Mouse (Mus musculus) stomach, embryonic 16.5 days (tissue): ENCODE results near the gene Disc1. TPM values are rescaled to one million over a fixed set of nuclear protein-coding genes. Genes with fewer than 3 reads are reported as not detected.

Experiments used
- ATAC-seq: fragments of 200-750 bp; cut with Nextera tagmentation; 2 replicates; pipeline ENCODE4 v1.8.0; 2017; ENCODE audit warnings: moderate number of reproducible peaks, moderate TSS enrichment; ENCODE audit not compliant: insufficient read depth, low FRiP score
- H3K27ac ChIP-seq: fragments of 300-500 bp; sonication (generic); 2 replicates; pipeline ENCODE4 v1.5.1; 2014; ENCODE audit warnings: low read length
- H3K27me3 ChIP-seq: fragments of 300-500 bp; sonication (generic); 2 replicates; pipeline ENCODE4 v1.6.1; 2014; ENCODE audit warnings: low read length, control low read depth, mixed read lengths; ENCODE audit not compliant: control insufficient read depth, insufficient read depth
- H3K36me3 ChIP-seq: fragments of 300-500 bp; sonication (generic); 2 replicates; pipeline ENCODE4 v1.6.1; 2014; ENCODE audit warnings: low read length; ENCODE audit not compliant: control insufficient read depth, insufficient read depth
- H3K4me1 ChIP-seq: fragments of 300-500 bp; sonication (generic); 2 replicates; pipeline ENCODE4 v1.6.1; 2014; ENCODE audit warnings: low read length, control low read depth, mixed read lengths; ENCODE audit not compliant: control insufficient read depth, insufficient read depth
- H3K4me2 ChIP-seq: fragments of 300-500 bp; sonication (generic); 2 replicates; pipeline ENCODE4 v1.6.1; 2014; ENCODE audit warnings: low read depth, low read length, mixed read lengths
- H3K4me3 ChIP-seq: fragments of 300-500 bp; sonication (generic); replicated peaks from 2 replicates; pipeline ENCODE4 v1.5.1; 2014; ENCODE audit warnings: mild to moderate bottlenecking, low read length
- H3K9ac ChIP-seq: fragments of 300-500 bp; sonication (generic); 2 replicates; pipeline ENCODE4 v1.6.1; 2014; ENCODE audit warnings: low read length
- H3K9me3 ChIP-seq: fragments of 300-500 bp; sonication (generic); replicated peaks from 2 replicates; pipeline ENCODE4 v1.6.1; 2016; ENCODE audit warnings: low read length, control low read depth; ENCODE audit not compliant: control insufficient read depth
- WGBS: fragments of 180-500 bp; shearing (Covaris S2); extraction: QIAGEN DNeasy Blood & Tissue Kit; methylation state at CpG from one replicate; pipeline ENCODE4 v1.1.7; 2014; 5-methylcytosine and 5-hydroxymethylcytosine counted together
- polyA plus RNA-seq: library from polyadenylated mRNA; unstranded; fragments of >200 nt; fragmentation: Nextera tagmentation; extraction: Ambion mirVana; gene quantifications from 2 replicates; pipeline ENCODE4 v1.2.1, GENCODE M21; 2015

Gene Disc1
- polyA plus RNA-seq, 1 experiment from 2014 or later, result 1.5 TPM

DNA sequence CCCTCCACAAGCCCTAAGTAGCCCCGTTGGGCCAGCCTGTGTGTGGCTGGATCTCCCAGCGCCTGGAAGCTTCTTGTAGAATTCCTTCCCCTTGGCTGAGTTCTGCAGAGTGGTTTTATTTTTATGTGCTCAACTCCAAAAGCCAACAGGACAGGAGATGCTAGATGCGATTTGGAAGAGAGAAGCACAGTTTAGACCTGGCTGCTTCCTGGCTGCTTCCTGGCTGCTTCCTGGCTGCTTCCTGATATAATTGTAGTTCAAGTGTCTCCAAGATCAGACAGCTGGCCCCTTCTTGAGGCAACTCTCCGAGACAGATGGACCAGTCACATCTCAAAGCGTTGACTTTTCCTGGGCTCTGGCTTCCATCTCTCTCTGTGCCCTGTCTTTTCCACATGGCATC lies 139.7 kb downstream of the Disc1 start:
- no peaks in the 10 kb centered on the region for H3K4me1 ChIP-seq
- no peak overlapping the region for H3K4me2 ChIP-seq
- no peaks in the 10 kb centered on the region for H3K27me3 ChIP-seq
- H3K4me3 ChIP-seq, result no peak overlapping the region
- H3K9ac ChIP-seq, result no peak overlapping the region
- no peaks in the 10 kb centered on the region for H3K9me3 ChIP-seq
- no peaks in the 10 kb centered on the region for H3K36me3 ChIP-seq
- no peak overlapping the region for H3K27ac ChIP-seq
- WGBS, result 78% methylated on average over 5 of the region's 5 CpGs
- ATAC-seq, result no peak

DNA sequence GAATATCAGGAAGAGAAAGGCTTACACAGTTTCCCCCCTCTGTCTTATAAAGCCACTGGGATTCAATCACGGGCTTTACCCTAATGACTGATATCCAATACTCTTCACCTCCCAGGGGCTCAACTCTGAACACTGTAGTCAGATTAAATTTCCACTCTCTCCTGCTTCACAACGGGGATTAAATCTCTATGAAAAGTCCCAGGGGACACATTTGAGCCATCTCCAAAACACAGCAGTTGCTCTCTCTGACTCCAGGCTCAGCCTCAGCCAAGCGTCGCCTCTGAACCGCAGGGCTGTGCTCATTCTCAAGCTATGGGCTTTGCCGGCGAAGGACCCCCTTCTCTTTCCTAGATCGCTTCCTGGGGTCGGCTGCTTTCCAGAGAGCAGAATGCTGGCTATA lies 141.1 kb downstream of the Disc1 start:
- 72% methylated on average over 9 of the region's 9 CpGs for WGBS
- H3K9ac ChIP-seq, result no peak overlapping the region
- H3K27ac ChIP-seq, result no peak overlapping the region
- no peak for ATAC-seq
- H3K4me1 ChIP-seq, result no peaks in the 10 kb centered on the region
- H3K36me3 ChIP-seq, result no peaks in the 10 kb centered on the region
- no peaks in the 10 kb centered on the region for H3K27me3 ChIP-seq
- H3K4me2 ChIP-seq, result no peak overlapping the region
- H3K4me3 ChIP-seq, result no peak overlapping the region
- H3K9me3 ChIP-seq, result no peaks in the 10 kb centered on the region

DNA sequence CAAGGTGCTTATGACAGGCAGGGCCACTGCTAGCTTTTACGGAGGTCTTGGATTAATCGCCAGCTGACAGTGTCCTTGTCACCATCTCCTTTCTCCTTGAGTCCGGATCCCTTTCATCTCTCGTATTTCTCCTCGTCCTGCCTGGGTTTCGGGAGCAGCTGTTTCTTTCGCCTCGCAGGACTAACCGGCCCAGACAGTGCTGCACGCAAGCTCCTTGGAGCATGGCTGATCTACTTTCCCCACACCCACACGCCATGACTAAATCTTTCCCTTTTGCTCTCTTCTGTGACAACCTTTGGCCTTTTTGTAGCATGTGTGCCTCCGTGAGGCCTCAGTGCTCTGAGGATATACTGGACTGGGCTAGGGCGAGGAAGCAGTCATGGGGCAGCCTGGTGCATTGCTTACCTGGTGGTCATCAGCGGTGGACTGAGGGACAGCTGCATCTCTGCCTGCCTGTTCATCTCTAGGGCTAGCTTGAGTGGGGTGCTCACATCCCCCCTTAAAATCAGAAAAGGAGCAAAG lies 142.6 kb downstream of the Disc1 start:
- no peak overlapping the region for H3K4me3 ChIP-seq
- WGBS, result 86% methylated on average over 14 of the region's 14 CpGs
- H3K4me2 ChIP-seq, result no peak overlapping the region
- H3K27ac ChIP-seq, result no peak overlapping the region
- no peaks in the 10 kb centered on the region for H3K9me3 ChIP-seq
- H3K36me3 ChIP-seq, result no peaks in the 10 kb centered on the region
- no peak for ATAC-seq
- H3K27me3 ChIP-seq, result no peaks in the 10 kb centered on the region
- H3K9ac ChIP-seq, result no peak overlapping the region
- H3K4me1 ChIP-seq, result no peaks in the 10 kb centered on the region

DNA sequence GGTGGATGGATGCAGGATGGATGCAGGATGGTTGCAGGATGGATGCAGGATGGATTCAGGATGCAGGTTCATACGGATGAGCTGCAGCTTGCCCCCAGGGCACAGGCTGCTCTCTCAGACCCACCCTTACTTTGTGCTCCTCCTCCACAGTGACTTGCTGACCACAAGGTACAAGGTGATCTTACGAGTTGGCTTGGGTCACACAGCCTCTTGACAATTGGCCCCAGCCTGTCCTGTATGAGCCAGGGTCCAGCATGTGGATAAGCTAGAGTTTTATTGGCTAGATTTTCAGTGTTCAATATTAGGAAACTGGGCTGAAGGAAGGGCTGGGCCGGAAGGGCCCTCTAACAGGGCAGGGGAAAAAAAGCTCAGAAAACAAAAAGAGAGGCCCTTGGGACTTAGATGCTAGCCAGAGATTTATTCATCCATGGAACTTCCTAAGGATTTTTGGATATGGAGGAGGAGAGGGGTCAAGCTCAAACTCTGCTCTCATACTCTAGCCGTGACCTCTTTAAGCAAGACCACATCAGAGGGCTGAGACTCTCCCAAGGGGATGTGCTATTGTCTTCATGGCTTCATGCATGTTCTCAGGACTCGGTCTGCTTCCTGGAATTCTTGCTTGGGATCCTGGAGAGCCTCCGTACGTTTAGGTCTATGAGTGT lies 143.5 kb downstream of the Disc1 start:
- no peak overlapping the region for H3K4me2 ChIP-seq
- ATAC-seq, result no peak; the same call in 1 of the 2 replicates
- H3K4me3 ChIP-seq, result no peak overlapping the region
- H3K9me3 ChIP-seq, result no peaks in the 10 kb centered on the region
- no peaks in the 10 kb centered on the region for H3K4me1 ChIP-seq
- H3K27ac ChIP-seq, result no peak overlapping the region
- H3K36me3 ChIP-seq, result no peaks in the 10 kb centered on the region
- 78% methylated on average over 7 of the region's 7 CpGs for WGBS
- H3K27me3 ChIP-seq, result no peaks in the 10 kb centered on the region
- no peak overlapping the region for H3K9ac ChIP-seq

DNA sequence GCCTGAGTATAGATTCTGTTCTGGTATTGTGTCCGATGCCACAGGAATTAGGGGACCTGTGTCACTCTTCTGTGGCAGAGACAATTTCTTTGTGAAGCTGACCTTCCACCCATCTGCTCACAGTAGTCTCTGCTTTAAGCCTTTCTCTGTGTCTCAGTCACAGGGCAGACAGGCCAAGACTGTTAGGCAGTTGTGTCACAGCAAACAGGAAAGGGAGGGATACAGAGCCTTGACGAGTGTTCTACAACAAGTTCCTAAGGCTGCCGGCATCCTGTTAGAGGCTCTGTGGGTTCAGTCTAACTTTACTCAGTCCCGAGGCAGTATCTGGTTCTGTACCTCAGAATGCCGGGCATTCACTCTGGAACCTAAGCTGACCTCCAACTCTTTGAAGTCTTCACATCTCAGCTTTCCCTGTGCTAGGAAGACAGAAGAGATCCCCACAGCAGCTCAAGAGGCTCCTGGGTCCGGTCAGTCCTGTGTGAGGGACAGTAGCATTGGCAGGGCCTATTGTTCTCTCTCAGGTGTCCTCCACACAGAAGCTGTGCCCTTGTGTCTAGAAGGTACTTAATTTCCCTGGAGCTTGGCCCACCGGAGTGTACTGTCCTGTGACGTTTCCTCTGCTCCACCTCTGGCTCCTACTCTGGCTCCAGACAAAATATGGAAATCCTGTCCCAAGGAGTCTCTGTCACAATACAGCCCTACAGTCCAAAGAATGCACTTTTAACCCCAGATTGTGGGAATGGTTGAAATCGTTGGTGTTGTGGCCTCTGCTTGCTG lies 144.6 kb downstream of the Disc1 start:
- Histone ChIP-seq H3K4me3 (no peak overlapping the region), H3K9me3 (no peaks in the 10 kb centered on the region), H3K36me3 (no peaks in the 10 kb centered on the region), H3K27ac (peak overlapping the region; percentile 43; the same call in 1 of the 2 replicates), H3K27me3 (no peaks in the 10 kb centered on the region), H3K4me1 (no peaks in the 10 kb centered on the region), H3K9ac (no peak overlapping the region), H3K4me2 (no peak overlapping the region)
- 70% methylated on average over 9 of the region's 9 CpGs for WGBS
- no peak for ATAC-seq

DNA sequence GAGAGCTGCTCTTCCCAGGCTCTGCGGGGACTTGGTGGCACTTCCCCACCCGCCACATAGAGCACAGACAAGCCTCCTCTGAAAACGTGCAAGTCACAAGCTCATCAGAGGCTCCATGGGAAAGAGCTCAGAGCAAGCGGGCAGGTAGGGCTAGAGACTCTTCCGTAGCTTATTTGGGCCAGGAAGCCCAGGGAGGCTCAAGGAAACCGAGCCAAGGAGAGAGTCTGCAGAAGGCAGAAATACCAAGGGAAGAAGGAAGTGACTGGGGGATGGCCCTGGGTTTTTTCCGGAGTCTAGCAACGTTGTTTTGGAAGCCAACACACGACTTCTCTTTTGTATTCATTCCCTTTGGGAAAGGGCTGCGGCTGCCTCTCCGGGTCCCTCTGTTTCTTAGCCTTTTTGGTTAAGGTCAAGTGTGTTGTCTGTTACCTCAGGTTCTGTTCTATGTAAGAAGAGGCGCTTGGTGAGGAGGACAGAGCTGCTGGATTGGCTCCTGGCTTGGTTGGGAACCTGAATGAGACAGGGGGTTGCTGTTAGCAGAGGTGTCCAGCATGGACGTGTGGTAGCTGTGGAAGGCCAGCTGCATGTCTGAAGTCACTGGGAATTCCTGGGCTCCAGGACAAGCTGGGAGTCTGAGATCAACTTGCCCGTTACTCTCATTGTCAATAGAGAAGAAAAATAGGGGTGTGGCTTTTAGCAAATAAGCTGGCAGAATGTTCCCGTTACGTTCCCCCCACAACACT lies 145.4 kb downstream of the Disc1 start:
- Histone ChIP-seq H3K4me2 (no peak overlapping the region), H3K9me3 (no peaks in the 10 kb centered on the region), H3K4me3 (no peak overlapping the region), H3K4me1 (no peaks in the 10 kb centered on the region), H3K36me3 (no peaks in the 10 kb centered on the region), H3K9ac (no peak overlapping the region), H3K27me3 (no peaks in the 10 kb centered on the region), H3K27ac (peak overlapping the region; percentile 43; the same call in 1 of the 2 replicates)
- WGBS, result 57% methylated on average over 16 of the region's 16 CpGs
- ATAC-seq, result no peak

DNA sequence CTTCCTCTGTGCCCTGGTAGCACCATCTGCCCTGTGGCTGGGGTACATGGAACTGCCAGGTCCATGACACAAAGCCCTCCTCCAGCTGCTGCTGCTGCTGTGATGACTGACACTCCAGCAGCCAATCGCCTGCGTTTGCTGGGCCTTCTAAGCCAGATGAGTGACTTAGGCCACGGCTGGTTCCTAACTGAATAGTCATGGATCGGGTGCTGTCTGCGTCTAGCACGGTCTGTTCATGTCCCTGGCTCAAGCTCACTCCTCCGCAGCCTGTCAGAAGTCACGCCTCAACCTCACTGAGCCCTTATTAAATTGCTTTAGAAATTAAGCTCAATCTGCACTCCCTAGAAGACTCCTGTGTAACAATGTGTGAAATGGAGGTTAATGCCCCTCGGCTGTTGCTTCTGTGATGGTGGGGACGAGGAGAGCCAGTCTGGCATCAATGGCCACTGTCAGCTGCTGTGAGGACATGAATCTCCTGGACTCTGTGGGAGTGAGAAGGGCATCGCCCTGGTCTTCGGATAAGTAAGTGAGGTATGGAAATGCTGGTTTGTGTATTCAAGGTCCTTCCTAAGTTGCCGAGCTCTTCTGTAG lies 146.4 kb downstream of the Disc1 start:
- Histone ChIP-seq H3K4me1 (no peaks in the 10 kb centered on the region), H3K4me2 (no peak overlapping the region), H3K4me3 (no peak overlapping the region), H3K9ac (no peak overlapping the region), H3K36me3 (no peaks in the 10 kb centered on the region), H3K27ac (no peak overlapping the region), H3K27me3 (no peaks in the 10 kb centered on the region), H3K9me3 (no peaks in the 10 kb centered on the region)
- WGBS, result 82% methylated on average over 13 of the region's 13 CpGs
- no peak for ATAC-seq

DNA sequence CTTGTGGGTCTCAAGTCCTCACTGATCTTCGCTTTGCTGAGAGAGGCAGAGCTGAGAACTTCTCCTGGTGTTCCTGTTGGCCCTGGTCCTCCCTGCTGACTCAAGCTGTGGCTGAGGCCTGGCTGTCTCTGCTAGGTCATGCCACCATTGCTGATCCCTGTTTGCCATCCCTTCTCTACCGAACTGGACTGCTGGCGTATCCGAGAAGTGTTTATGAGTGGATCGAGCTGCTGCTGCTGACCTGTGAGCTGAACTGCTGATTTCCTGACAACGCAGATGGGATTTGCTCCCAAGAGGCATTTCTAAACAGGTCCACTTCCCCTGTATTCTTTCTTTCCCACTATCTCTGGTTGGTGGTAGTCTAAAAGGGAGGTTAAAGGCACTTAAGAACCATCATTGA lies 147.7 kb downstream of the Disc1 start:
- Histone ChIP-seq H3K27ac (no peak overlapping the region), H3K4me3 (no peak overlapping the region), H3K4me2 (no peak overlapping the region), H3K9me3 (no peaks in the 10 kb centered on the region), H3K4me1 (no peaks in the 10 kb centered on the region), H3K36me3 (no peaks in the 10 kb centered on the region), H3K27me3 (no peaks in the 10 kb centered on the region), H3K9ac (no peak overlapping the region)
- WGBS, result 63% methylated on average over 6 of the region's 6 CpGs
- no peak for ATAC-seq
